Mouse (Mus musculus): ENCODE measurements around the gene Gm10803.
"Not testable (repeated sequence)": the region's sequence is repeated elsewhere in the genome, so short reads cannot be mapped to it uniquely, and the experiment has no call there.

Gm10803 gene

DNA sequence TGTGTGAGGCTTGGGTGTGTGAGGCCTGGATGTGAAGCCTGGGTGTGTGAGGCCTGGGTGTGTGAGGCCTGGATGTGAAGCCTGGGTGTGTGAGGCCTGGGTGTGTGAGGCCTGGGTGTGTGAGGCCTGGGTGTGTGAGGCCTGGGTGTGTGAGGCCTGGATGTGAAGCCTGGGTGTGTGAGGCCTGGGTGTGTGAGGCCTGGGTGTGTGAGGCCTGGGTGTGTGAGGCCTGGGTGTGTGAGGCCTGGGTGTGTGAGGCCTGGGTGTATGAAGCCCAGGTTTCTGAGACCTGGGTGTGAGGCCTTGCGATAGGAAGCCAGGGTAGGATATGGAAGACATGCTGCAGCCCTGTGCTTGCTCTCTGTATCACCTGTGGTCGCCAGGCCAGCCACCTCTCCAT is at the start of gene Gm10803:
Gm10803 (plus strand) TSS at position 301 of the 400 bp plus-strand sequence.
- not testable (repeated sequence) for DNase-seq (ENCODE audit: low spot score in 2 of 2)

DNA sequence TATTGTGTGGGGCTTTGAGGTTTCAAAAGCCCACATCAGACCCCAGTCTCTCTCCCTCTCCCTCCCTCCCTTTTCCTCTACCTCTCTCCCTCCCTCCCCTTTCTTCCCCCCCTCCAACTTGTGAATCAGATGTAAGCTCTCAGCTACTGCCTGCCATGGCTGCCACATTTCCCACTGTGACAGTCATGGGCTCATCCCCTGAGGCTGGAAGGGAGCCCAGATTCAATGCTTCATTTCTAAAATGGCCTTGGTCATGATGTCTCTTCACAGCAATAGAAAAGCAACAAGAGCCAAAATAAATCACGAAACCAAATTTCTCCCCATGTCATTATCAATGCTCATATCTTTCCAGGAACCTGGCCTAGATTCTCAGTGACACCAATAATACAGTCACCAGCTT is 49.5 kb upstream of the Gm10803 start:
- no peak for DNase-seq (ENCODE audit: low spot score in 2 of 2)

DNA sequence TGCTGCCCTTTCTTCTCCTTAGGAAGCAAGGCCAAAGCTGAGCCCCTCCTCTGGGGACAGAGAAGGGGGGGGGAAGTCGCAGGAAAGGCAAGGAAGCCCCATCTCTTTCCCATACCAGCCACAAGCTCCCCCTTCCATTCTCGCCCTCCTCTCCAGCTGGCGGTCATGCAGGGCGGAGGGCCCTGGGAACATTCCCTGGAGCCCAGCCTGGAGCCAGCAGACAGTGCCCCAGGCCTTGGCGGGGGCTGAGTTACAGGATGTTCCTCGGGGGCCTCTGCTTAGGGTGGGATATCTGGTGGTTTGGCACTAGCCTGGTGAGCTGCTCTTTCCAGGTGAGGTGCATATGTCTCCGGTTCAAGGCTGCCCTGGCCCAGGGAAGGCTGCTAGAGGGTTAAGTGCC is 48.2 kb upstream of the Gm10803 start:
- DNase-seq (ENCODE audit: low spot score in 2 of 2), result no peak

DNA sequence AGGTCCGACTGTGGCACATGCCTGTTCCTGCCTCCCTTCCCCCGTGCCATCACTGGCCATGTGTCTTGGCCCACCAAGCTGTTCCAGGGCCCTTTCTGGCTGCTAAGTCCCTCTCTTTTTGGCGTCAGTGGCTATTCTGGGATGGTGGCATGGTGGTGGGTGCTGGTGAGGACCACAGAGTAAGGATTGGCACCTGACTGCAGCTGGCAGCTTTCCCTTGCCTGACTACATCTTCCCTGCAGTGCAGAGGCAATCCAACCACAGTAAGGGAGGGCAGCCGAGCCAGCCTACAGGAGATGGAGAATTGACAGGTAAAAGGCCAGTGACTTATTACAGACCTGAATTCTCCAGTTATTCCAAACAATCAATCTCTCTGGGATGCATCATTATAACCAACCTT is 45.1 kb upstream of the Gm10803 start:
- no peak for DNase-seq (ENCODE audit: low spot score in 2 of 2)

DNA sequence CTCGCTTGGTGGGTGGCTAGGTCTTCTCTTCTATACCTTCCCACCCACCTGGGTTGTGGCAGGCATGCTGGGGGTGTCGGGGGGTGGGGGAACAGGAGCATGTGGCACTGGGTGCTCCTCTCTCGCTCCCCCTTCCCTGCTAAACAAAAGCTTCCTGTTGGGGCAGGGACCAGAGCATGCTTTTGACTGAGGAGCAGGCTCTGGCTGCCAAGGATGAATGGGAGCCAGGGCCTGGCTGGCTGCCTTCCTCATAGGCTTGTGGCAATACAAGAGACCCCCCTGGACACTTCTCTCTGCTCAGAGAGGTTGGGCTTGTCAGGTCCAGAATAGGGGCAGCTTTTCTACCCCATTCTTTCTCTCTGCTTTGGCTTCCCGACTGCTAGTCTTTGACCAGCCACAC is 39.3 kb upstream of the Gm10803 start:
- DNase-seq (ENCODE audit: low spot score in 2 of 2), result no peak

DNA sequence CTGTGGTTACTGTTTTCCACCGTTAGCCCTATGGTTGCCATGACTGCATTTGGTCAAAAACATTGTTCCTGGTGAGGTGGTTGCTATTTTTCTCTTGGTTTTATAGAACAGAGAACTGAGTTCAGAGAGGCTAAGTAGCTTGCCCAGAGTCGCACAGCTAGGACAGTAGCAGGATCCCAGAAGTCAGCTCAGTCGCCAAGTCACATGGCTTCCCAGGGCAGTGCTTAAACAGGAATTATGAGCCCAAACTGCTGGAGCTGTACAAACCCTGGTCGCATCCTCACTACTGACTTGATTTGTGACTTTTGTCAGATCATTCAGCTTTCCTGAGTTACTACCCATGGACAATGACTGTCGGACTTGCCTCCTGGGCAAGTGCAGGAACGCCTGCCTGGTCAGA is 38.8 kb upstream of the Gm10803 start:
- no peak for DNase-seq (ENCODE audit: low spot score in 2 of 2)

DNA sequence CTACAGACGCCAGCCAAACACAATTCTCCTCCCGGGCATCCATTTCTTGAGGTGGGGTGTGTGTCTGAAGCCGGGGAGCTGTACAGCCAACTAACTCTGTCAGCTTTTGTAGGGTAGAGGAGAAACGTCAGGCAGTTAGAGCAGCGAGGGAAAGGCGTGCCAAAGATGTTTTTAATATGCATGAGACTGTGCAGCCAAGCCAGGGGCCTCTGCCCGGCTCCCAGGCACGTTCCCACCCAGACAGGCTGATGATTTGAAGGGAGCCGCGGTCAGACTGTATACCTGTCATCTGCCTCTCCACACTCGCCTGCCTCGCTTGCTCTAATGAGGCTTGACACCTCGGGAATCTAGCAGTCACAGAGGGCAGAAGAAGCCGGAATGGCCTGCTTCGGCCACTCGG is 38.4 kb upstream of the Gm10803 start:
- DNase-seq (ENCODE audit: low spot score in 2 of 2), result no peak

DNA sequence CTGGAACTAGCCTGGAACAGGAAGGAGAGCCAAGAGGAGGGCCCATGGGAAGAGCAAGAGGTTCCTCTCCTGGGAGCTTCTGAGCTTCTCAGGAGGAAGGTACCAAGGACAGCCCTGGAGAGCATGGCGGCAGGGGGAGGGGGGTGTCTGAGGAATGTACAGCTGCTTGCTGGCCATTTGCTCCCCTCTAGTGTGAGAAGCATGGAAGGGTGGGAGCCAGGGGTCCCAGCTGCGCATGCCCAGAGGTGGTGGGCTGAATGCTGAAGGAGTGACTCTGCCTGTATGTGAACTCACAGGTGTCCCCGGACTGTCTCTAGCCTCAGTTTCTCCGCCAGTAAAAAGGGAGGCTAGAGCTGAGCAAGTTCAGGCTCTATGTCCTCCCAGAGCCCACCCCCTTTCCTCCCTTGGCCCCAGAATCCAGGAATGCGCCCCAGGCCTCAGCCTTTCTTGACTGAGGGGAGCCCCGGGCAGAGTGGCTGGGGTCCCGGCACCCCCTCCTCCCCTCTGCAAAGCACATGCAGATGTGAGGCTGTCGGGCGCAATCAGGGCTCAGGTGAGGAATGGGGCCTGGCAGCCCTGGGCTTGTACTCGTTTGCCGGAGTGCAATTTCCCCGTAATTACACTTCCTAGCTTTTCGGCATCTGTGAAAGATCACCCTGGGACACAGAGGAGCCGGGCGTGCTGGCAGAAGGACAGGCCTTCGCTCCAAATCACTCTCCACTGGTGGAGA is 35.2 kb upstream of the Gm10803 start:
- no peak for DNase-seq (ENCODE audit: low spot score in 2 of 2)

DNA sequence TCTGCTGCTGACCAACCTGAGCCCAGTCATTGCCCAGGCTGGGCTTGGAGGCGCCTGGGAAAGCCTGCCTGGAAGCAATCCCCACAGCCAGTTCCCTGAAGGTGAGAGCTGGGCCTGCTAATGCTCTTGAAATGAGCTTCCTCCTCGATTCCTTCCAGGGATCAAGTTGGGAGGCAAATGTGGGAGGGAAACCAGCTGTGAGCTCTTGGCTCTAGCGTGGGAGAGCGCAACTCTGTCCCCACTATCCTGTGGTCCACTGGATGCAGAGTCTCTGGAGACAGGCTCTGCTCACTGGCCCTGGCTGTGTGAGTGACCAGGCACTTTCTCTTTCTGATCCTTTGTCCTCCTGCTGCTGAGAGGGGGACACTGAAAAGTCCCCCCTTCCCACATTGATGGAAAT is 30.8 kb upstream of the Gm10803 start:
- DNase-seq (ENCODE audit: low spot score in 2 of 2), result no peak

DNA sequence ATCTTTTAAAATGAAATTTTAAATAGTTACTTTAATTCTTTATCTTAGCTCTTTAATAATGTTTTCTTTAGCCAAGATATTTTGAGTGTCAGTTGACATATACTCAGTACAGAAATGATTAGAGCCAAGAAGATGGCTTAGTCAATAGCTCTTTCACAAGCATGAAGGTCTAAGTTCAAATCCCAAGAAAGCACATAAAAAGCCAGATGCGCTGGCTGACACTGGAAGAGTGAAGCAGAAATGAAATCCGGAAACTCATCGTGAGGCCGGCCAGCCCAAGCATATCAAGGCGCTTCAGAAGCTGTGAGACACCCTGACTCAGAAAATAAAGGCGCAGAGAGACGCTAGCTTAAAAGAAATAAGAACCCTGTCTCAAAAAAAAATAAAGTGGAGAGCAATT is 26.5 kb upstream of the Gm10803 start:
- no peak for DNase-seq (ENCODE audit: low spot score in 2 of 2)

DNA sequence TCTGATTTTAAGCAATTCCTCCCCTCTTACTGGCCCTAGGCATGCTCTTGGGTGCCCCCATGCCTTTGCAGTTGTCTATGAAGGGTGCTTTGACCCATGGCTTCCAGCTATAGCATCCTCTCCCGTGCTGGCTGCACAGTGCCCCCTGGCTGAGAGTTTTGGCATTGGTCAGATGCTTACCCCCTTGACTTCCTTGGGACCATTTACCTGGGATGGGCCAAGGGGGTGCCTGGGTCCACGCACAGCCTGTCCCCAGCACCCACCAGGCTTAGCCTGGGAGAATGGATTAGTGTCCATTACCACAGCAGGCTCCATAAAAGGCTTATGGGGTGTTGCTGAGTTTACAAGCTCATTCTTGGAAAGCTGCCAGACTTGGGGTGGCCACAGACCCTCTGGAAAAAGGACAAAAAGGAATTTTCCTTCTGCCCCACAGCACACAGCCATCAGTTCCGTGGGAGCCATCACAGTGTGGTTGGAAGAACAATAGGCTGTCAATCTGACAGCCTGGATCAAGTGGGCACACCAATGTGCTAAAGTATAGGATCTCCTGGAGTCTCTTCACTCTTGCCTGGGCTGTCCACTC is 22.9 kb upstream of the Gm10803 start:
- DNase-seq (ENCODE audit: low spot score in 2 of 2), result no peak

DNA sequence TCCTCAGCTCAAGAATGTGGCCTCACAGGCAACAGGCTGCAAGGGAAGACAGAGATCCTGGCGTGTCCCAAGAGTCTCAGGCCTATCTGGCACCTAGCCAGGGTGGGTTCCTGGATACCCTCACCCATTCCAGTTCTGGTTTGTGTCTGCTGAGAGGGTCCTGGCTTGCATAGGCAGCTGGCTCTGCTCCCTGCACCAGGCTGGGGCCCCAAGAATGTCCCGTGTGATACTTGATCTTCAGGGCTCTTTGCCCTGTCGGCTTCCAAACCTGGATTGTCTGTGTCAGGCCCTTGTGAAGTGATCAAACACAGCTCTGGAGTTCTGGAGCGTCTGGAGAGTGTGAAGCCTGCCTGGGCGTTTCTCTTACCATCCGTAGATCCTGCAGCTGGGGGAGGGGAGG is 22.2 kb upstream of the Gm10803 start:
- DNase-seq (ENCODE audit: low spot score in 2 of 2), result no peak

DNA sequence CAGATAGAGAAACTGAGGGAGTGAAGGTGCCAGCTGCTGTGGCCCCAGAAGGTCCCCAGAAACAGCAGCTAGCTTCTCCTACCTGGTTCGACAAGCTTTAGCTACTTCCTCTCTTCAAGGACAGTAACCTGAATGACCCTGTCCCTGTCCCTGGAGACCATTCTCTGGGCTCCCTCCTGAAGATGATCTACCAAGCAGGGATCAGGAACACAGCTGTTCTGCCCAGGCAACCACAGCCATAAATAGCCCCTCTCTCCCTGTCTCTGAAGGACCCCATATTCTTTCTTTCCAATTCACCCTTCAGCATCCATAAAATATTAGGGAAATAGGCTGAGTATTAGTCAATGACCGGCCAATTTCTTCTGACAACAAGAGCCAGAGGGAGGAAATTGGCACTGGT is 18.6 kb upstream of the Gm10803 start:
- DNase-seq (ENCODE audit: low spot score in 2 of 2), result no peak

DNA sequence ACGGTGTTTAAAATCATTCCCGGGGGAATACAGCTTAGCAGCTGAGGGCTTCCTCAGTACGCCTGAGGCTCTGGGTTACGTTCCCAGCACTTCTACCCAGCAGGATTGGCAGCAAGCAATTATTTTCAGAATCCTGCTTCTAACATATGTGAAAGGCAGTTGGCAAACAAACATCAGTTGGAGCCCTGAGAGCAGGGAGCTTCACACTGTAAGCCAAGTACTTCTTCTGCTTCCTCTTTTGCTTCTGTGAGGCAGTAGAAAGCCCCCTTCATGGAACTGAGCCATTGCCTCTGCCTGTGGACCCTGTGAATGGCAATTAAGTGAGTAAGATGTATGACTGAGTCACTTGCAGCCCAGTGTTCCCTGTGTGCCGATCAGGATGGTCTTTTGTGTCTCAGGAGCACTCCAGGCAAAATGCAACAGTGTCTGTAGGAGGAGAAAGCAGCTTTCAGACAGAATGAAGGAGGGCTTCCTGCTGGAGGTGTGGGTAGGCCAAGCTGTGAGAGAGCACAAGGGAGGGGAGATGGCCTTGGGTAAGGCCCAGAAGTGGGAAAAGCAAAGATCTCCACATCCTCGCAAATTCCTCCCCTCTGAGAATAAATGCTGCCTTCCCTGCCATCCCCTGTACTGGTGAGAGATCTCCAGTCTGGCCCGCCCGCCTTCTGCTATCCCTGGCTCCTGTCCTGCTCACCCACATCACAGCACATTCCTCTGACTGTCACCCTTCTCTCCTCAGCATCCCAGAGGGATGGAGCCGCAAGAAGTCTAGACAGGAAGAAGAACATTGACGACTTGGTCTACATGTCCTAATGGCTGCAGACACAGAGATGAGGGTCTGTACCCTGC is 7.5 kb upstream of the Gm10803 start:
- no peak for DNase-seq (ENCODE audit: low spot score in 2 of 2)

DNA sequence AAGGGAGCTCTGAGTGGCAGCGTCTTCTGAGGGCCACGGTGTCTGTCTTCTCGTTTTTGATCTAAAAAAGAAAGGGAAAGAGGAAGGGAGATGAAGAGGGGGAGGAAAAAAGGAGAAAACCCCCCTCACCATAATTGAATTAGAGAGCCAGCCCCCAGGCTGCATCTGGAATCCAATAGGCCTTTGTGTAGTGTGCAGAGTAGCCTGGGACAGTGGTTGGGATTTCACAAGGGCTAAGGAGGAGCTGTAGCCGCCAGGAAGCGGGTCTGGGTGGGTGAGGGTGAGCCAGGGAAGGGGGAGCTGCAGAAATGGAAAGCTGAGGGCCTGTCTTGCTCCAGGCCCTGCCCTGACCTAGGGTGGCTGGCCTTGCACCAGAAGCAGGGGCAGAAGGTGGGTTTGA is 6.5 kb upstream of the Gm10803 start:
- no peak for DNase-seq (ENCODE audit: low spot score in 2 of 2)

DNA sequence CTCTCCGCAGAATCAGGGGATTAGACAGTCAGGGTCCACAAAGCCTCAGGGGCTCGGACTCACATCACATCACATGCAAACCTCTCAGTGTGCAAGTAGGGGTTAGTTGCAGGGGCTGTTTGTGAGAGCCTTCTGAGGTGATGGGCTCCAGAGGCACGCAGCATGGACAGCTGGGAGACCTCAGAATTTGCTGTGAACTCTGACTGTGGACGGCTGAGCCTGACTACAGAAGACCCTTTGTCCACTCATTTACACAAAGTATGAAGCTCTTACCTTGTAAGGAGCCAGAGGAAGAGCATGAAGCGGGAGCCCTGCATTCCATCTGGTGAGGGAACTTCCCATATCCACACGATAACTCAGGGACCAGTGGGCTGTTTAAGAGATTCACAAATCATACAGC is 5.3 kb downstream of the Gm10803 start:
- DNase-seq (ENCODE audit: low spot score in 2 of 2), result no peak

DNA sequence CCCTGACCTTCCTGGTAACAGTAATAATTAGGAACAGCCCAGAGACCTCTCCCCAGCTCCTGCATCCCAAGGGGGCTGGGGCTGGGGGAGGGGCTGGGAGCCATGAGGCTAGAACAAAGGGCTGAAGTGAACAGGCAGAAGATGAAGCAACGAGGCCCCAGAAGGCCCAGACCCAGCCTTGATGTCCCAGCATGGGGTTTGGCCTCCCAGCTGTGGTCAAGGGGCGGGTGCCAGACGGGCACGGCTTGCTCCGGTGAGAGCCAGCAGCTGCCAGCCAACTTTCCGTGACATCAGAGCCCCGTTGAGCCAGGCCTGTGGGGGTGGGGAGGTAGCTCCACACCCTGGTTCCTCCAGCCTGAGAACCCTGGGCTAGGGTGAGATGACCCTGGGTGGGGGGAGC is 7.3 kb downstream of the Gm10803 start:
- DNase-seq (ENCODE audit: low spot score in 2 of 2), result no peak

DNA sequence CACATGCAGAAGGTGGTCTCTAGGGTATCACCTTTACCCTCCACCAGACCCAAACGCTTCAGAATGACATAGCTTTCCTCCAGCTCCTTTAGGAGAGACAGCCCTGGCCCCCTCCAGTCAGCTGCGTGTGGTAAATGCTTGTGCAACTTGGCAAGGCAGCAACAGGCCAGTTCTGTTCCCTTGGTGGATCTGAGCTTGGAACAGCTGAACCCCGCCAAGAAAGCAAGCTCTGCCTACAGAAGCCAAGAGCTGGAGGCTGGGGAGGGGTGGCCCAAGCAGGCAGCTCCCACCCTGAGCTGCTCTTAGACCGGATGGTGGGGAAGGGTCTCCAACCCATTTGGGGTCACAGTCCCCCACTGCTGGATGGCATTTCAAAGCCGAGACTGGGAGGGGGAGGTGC is 12.2 kb downstream of the Gm10803 start:
- DNase-seq (ENCODE audit: low spot score in 2 of 2), result no peak

DNA sequence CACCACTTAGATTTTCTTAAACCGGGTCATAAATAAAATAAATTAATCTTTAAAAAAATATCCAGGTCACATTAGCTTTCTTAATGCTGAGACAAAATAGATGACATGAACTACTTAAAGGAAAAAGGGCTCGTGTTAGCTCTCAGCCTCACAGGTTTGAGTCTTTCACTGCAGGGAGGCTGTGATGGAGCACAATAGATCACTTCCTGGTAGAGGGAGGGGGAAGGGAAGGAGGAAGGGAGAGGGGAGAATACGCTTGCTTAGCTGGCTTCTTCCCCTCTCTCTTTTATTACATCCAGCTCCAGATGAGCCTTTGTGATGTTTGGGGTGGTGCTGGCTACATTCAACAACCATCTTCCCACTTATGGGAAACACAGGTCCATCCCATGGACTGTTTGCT is 20.9 kb downstream of the Gm10803 start:
- no peak for DNase-seq (ENCODE audit: low spot score in 2 of 2)

DNA sequence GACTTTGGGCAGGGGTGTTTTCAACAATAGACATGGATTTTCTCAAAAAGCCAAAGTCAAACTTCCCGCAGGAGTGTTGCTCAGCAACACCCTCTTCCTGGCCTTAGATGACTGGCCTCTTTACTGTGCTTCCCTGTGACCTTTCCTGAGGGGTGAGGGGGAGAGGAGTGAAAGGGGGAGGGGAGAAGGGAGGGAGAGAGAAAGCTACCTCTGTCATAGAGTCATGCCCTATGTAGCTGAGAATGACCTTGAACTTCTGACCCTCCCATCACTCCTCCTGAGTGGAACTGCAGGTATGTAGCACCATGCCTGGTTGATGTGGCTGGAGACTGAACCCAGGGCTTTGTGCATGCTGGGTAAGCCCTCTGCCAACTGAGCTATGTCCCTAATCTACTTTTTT is 25.5 kb downstream of the Gm10803 start:
- no peak for DNase-seq (ENCODE audit: low spot score in 2 of 2)

DNA sequence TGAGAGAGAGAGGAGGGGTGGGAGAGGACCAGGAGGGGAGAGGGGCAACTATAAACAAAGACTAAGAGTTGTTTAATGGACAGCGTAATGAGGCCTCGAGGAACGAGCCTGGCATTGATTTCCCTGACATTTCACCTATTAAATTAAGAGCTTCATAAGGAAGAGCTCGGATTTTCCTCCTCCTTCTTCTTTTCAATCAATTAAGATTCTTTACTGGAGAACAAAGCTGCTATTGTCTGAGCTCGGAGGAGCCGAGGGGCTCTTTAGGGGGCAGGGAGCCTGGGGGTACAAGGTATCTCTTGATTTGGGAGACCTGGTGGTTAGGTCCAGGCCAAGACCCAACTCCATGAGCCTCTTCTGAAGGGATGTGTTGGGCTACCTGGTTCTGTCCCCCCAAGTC is 27.1 kb downstream of the Gm10803 start:
- no peak for DNase-seq (ENCODE audit: low spot score in 2 of 2)

DNA sequence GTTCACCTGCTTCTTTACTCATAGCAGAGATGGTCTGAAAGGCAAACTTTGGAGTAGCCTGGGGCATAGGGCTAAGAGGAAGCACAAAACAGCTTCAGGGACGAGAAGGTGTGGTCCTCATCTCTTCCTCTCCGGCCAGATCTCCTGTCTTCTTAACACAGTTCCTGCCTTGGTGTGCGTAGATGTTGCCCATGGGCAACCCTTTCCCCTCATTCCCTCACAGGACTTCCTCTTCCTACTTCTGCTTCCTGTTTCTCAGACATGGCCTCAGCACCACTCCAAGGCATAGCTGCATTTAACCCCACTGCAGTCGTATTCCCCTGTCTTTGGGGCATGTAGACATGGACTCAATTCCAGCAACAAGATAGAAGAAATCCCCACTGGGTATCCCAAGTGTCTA is 29.5 kb downstream of the Gm10803 start:
- no peak for DNase-seq (ENCODE audit: low spot score in 2 of 2)

DNA sequence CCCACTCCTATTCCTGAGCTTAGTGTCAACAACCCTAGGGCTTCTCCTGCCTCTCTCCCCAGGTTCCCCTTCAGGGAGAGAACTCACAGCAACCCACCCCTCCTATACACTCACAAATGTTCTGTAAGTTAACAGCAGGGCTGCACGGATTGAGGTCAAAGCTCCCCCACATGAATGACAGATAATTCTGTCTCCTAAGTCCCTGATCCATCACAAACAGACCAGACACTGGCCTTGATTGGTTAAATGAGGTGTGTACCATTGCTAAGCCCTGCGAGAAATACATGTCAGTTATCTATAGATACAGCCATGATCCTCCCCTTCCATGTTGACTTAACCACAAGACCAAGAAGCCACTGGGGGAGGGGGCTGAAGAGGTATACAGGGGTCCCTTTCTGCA is 31.3 kb downstream of the Gm10803 start:
- DNase-seq (ENCODE audit: low spot score in 2 of 2), result no peak

All from frontal cortex, postnatal 25 days (tissue).